Mouse (Mus musculus) skeletal muscle tissue, adult 2 months (tissue): ENCODE results near the gene Six1.

Experiments used
- DNase-seq: peaks from one replicate; pipeline ENCODE4 v3.0.0-alpha.2; 2012; ENCODE audit warnings: low read depth, low spot score

Gene Six1

GRCm38 (mm10) chr12:73050305-73050704 lies 3.4 kb downstream of the Six1 start:
- DNase-seq, result no peak

- DNase-seq, result no peak
These were observed 4.0 kb downstream of the Six1 start for GRCm38 (mm10) chr12:73049520-73050225.

GRCm38 (mm10) chr12:73048537-73048936 lies 5.2 kb downstream of the Six1 start:
- peak; percentile 87 for DNase-seq

GRCm38 (mm10) chr12:73047576-73047975 lies 6.1 kb downstream of the Six1 start:
- DNase-seq, result no peak

GRCm38 (mm10) chr12:73046607-73047180 lies 7.0 kb downstream of the Six1 start:
- peak; percentile 93 for DNase-seq

- DNase-seq, result no peak
These were observed 7.7 kb downstream of the Six1 start for GRCm38 (mm10) chr12:73045724-73046606.

- DNase-seq, result no peak
These were observed 8.5 kb downstream of the Six1 start for GRCm38 (mm10) chr12:73045046-73045723.

GRCm38 (mm10) chr12:73044221-73045045 lies 9.3 kb downstream of the Six1 start:
- peak; percentile 76 for DNase-seq

GRCm38 (mm10) chr12:73043396-73044167 lies 10.1 kb downstream of the Six1 start:
- DNase-seq, result no peak

- DNase-seq, result no peak
These were observed 10.8 kb downstream of the Six1 start for GRCm38 (mm10) chr12:73042903-73043302.

GRCm38 (mm10) chr12:73042406-73042805 lies 11.3 kb downstream of the Six1 start:
- no peak for DNase-seq

- DNase-seq, result no peak
These were observed 12.4 kb downstream of the Six1 start for GRCm38 (mm10) chr12:73041256-73041630.

- DNase-seq, result no peak
These were observed 13.0 kb downstream of the Six1 start for GRCm38 (mm10) chr12:73040563-73041255.

GRCm38 (mm10) chr12:73039939-73040562 lies 13.6 kb downstream of the Six1 start:
- DNase-seq, result no peak

- no peak for DNase-seq
These were observed 14.4 kb downstream of the Six1 start for GRCm38 (mm10) chr12:73038992-73039938.

- no peak for DNase-seq
These were observed 15.2 kb downstream of the Six1 start for GRCm38 (mm10) chr12:73038441-73038991.

- DNase-seq, result no peak
These were observed 16.1 kb downstream of the Six1 start for GRCm38 (mm10) chr12:73037385-73038160.
